7 mouse cellular contexts compared by ENCODE assay signal in genomic region chr10:87503946-87504345, GRCm38 (mm10). TPM values are rescaled to one million over a fixed set of nuclear protein-coding genes. Genes with fewer than 3 reads are reported as not detected.
DNase-seq lines count a peak whose midpoint lies in the region; ATAC-seq and TF ChIP-seq lines count a peak whose summit lies in the region.

No protein-coding gene starts in this region.

- no peaks in the 10 kb centered on the region for H3K9me3 ChIP-seq in hindbrain, embryonic 12.5 days (replicated peaks)
- H3K9me3 ChIP-seq in lung, embryonic 15.5 days = no peaks in the 10 kb centered on the region

- WGBS in spleen, adult 2 months = 4% methylated on average over 10 of the region's 10 CpGs
- WGBS in hindbrain, embryonic 12.5 days = 2% methylated on average over 10 of the region's 10 CpGs
- WGBS in lung, embryonic 15.5 days = under 1% methylated on average over 10 of the region's 10 CpGs

- no peak for TF ChIP-seq POLR2A in spleen, adult 2 months (IDR thresholded peaks at IDR 0.05; ENCODE audit: low read depth, low read length)

- H3K4me2 ChIP-seq in hindbrain, embryonic 12.5 days (replicated peaks) = peak overlapping the region; percentile 24; the same call in 1 of the 2 replicates
- H3K4me2 ChIP-seq in lung, embryonic 15.5 days = no peak overlapping the region

- peak; percentile 66; the same call in 1 of the 2 replicates for TF ChIP-seq CTCF in spleen, adult 2 months (IDR thresholded peaks at IDR 0.05; ENCODE audit: extremely low read depth, insufficient read depth, insufficient read length, insufficient replicate concordance)

- H3K9ac ChIP-seq in hindbrain, embryonic 12.5 days = no peak overlapping the region
- H3K9ac ChIP-seq in lung, embryonic 15.5 days = no peak overlapping the region

- H3K27ac ChIP-seq in spleen, adult 2 months (ENCODE audit: insufficient read depth, low read length) = no peak overlapping the region
- no peak overlapping the region for H3K27ac ChIP-seq in hindbrain, embryonic 12.5 days
- H3K27ac ChIP-seq in lung, embryonic 15.5 days = no peak overlapping the region

- H3K27me3 ChIP-seq in spleen, adult 2 months (ENCODE audit: control insufficient read depth, insufficient read depth, low read length) = no peaks in the 10 kb centered on the region
- peaks cover 43% of the 10 kb centered on the region for H3K27me3 ChIP-seq in hindbrain, embryonic 12.5 days
- peaks cover 48% of the 10 kb centered on the region for H3K27me3 ChIP-seq in lung, embryonic 15.5 days

- ATAC-seq in hindbrain, embryonic 12.5 days (ENCODE audit: low FRiP score) = peak; percentile 29; the same call in 1 of the 2 replicates
- ATAC-seq in lung, embryonic 15.5 days (ENCODE audit: borderline replicate concordance, extremely low read depth, low FRiP score, low TSS enrichment) = peak; percentile 23; the same call in 1 of the 2 replicates

- H3K4me1 ChIP-seq in spleen, adult 2 months (ENCODE audit: control insufficient read depth, insufficient read depth, insufficient read length) = no peaks in the 10 kb centered on the region
- H3K4me1 ChIP-seq in hindbrain, embryonic 12.5 days = peaks cover 16% of the 10 kb centered on the region
- no peaks in the 10 kb centered on the region; the same call in 1 of the 2 replicates for H3K4me1 ChIP-seq in lung, embryonic 15.5 days

- DNase-seq in spleen, adult 2 months (ENCODE audit: low read depth in 1 of 2, low spot score in 2 of 2) = peak in 1 of 2 experiments; percentile 11
- no peak for DNase-seq in spleen, postnatal 4 days (ENCODE audit: low spot score in 2 of 2)
- peak; percentile 73 for DNase-seq in adrenal gland, postnatal 10 days
- DNase-seq in embryo, embryonic 11 days = peak; percentile 72
- DNase-seq in retina, postnatal 1 day = peak; percentile 82

- no peaks in the 10 kb centered on the region for H3K36me3 ChIP-seq in spleen, adult 2 months (ENCODE audit: control insufficient read depth, insufficient read depth, low read length)
- no peaks in the 10 kb centered on the region for H3K36me3 ChIP-seq in hindbrain, embryonic 12.5 days
- no peaks in the 10 kb centered on the region for H3K36me3 ChIP-seq in lung, embryonic 15.5 days

- H3K4me3 ChIP-seq in spleen, adult 2 months (ENCODE audit: extremely low read depth, insufficient read depth, insufficient read length) = no peak overlapping the region
- H3K4me3 ChIP-seq in hindbrain, embryonic 12.5 days = no peak overlapping the region
- no peak overlapping the region for H3K4me3 ChIP-seq in lung, embryonic 15.5 days

RNA-seq across cellular contexts. Expression of gene Ascl1, which starts 10.5 kb away (rescaled TPM):
- polyA plus RNA-seq in spleen, adult 2 months (2012; rRNA removed) = not detected in 2 replicates
- total RNA-seq in adrenal gland, postnatal 10 days (2021) = 1 to 10 TPM; 1.8 to 2.0 TPM
- 46.1 and 49.1 TPM in 2 replicates for polyA plus RNA-seq in hindbrain, embryonic 12.5 days (2016; fragmentation: Nextera tagmentation; extraction: Ambion mirVana)
- 2.4 and 3.5 TPM in 2 replicates for polyA plus RNA-seq in lung, embryonic 15.5 days (2015; fragmentation: Nextera tagmentation; extraction: Ambion mirVana)

RNA-seq across cellular contexts. Expression of gene Pah, which starts 17.6 kb away (rescaled TPM):
- 0.66 and 0.79 TPM in 2 replicates for polyA plus RNA-seq in spleen, adult 2 months (2012; rRNA removed)
- 10 to 100 TPM; 25.9 to 64.4 TPM for total RNA-seq in adrenal gland, postnatal 10 days (2021)
- not detected in 2 replicates for polyA plus RNA-seq in hindbrain, embryonic 12.5 days (2016; fragmentation: Nextera tagmentation; extraction: Ambion mirVana)
- polyA plus RNA-seq in lung, embryonic 15.5 days (2015; fragmentation: Nextera tagmentation; extraction: Ambion mirVana) = 0.19 and 0.34 TPM in 2 replicates

Comparison
In these comparisons a context has a peak if more than half of its experiments do, and no peak if none do; other contexts are left out.
1. DNase-seq: peak in adrenal gland, postnatal 10 days (single experiment), embryo, embryonic 11 days (single experiment) and retina, postnatal 1 day (single experiment); none in spleen, postnatal 4 days (0 of 2).
2. RNA of gene Ascl1, which starts 10.5 kb away (polyA plus RNA-seq): 46.1 to 49.1 TPM in hindbrain, embryonic 12.5 days; 2.4 to 3.5 TPM in lung, embryonic 15.5 days and not detected in spleen, adult 2 months; every median in the first group is over 10 times any median in the second.